Mouse (Mus musculus) embryonic facial prominence, embryonic 11.5 days (tissue): ENCODE data around the gene Acvr2b. TPM values are rescaled to one million over a fixed set of nuclear protein-coding genes. Genes with fewer than 3 reads are reported as not detected.

ENCODE experiments used
- polyA plus RNA-seq: library from polyadenylated mRNA; unstranded; fragments of >200 nt; fragmentation: Nextera tagmentation; extraction: Ambion mirVana; gene quantifications from 2 replicates; pipeline ENCODE4 v1.2.1, GENCODE M21; 2014

The Acvr2b gene
- polyA plus RNA-seq, 1 experiment from 2014 or later = 43.9 TPM

Other genes starting within 250 kb of the Acvr2b start
- 1.1 and 1.3 TPM in 2 replicates for gene Acaa1b, start 245.0 kb upstream of the Acvr2b start, polyA plus RNA-seq
- not detected in 2 replicates for gene Gm47289, start 243.0 kb upstream of the Acvr2b start, polyA plus RNA-seq
- gene Slc22a13, start 193.0 kb upstream of the Acvr2b start, polyA plus RNA-seq = not detected in 2 replicates
- 15.0 and 16.1 TPM in 2 replicates for gene Oxsr1, start 79.7 kb upstream of the Acvr2b start, polyA plus RNA-seq
- 61.2 and 67.8 TPM in 2 replicates for gene Acaa1a, start 62.4 kb upstream of the Acvr2b start, polyA plus RNA-seq
- gene Myd88, start 60.7 kb upstream of the Acvr2b start, polyA plus RNA-seq = 9.4 and 11.3 TPM in 2 replicates
- 6.3 and 6.7 TPM in 2 replicates for gene Xylb, start 44.7 kb upstream of the Acvr2b start, polyA plus RNA-seq
- not detected in 2 replicates for gene Slc22a14, start 36.6 kb upstream of the Acvr2b start, polyA plus RNA-seq
- gene Exog, start 42.8 kb downstream of the Acvr2b start, polyA plus RNA-seq = 50.7 and 53.6 TPM in 2 replicates
- gene Scn5a, start 176.9 kb downstream of the Acvr2b start, polyA plus RNA-seq = 0.52 and 0.61 TPM in 2 replicates